Mouse (Mus musculus) stomach, postnatal 0 days (tissue): ENCODE results near the gene Myl7. TPM values are rescaled to one million over a fixed set of nuclear protein-coding genes. Genes with fewer than 3 reads are reported as not detected.

Experiments
- ATAC-seq: fragments of 200-750 bp; cut with Nextera tagmentation; 2 replicates; pipeline ENCODE4 v1.8.0; 2017; ENCODE audit not compliant: low FRiP score, low TSS enrichment
- DNase-seq: peaks from one replicate; pipeline ENCODE4 v3.0.0-alpha.2; 2016; ENCODE audit warnings: low spot score
- H3K27ac ChIP-seq: fragments of 300-500 bp; sonication (generic); replicated peaks from 2 replicates; pipeline ENCODE4 v1.5.1; 2014; ENCODE audit warnings: mild to moderate bottlenecking, control low read depth
- H3K27me3 ChIP-seq: fragments of 300-500 bp; sonication (generic); 2 replicates; pipeline ENCODE4 v1.6.1; 2014; ENCODE audit warnings: low read length; ENCODE audit not compliant: control insufficient read depth, insufficient read depth
- H3K36me3 ChIP-seq: fragments of 300-500 bp; sonication (generic); 2 replicates; pipeline ENCODE4 v1.6.1; 2014; ENCODE audit warnings: low read length, mixed read lengths; ENCODE audit not compliant: control insufficient read depth, insufficient read depth
- H3K4me1 ChIP-seq: fragments of 300-500 bp; sonication (generic); replicated peaks from 2 replicates; pipeline ENCODE4 v1.6.1; 2014; ENCODE audit warnings: antibody characterized with exemption; ENCODE audit not compliant: control insufficient read depth, insufficient read depth
- H3K4me2 ChIP-seq: fragments of 300-500 bp; sonication (generic); replicated peaks from 2 replicates; pipeline ENCODE4 v1.6.1; 2014; ENCODE audit warnings: low read depth, mild to moderate bottlenecking, control low read depth, moderate library complexity
- H3K4me3 ChIP-seq: fragments of 300-500 bp; sonication (generic); 2 replicates; pipeline ENCODE4 v1.5.1; 2014; ENCODE audit warnings: low read depth, low read length, control low read depth
- H3K9ac ChIP-seq: fragments of 300-500 bp; sonication (generic); 2 replicates; pipeline ENCODE4 v1.6.1; 2014; ENCODE audit warnings: mild to moderate bottlenecking, low read length, control low read depth, mixed read lengths
- H3K9me3 ChIP-seq: fragments of 300-500 bp; sonication (generic); 2 replicates; pipeline ENCODE4 v1.6.1; 2016; ENCODE audit warnings: low read length; ENCODE audit not compliant: control insufficient read depth
- CTCF ChIP-seq: IDR thresholded peaks from 2 replicates; pipeline ENCODE4 v1.5.1; 2016; ENCODE audit warnings: antibody characterized with exemption, low read depth, mild to moderate bottlenecking, moderate library complexity
- EP300 ChIP-seq: optimal IDR thresholded peaks from 2 replicates; pipeline ENCODE3; 2016; ENCODE audit warnings: antibody characterized with exemption
- WGBS: fragments of 180-500 bp; shearing (Covaris S2); extraction: QIAGEN DNeasy Blood & Tissue Kit; methylation state at CpG from one replicate; pipeline ENCODE4 v1.1.7; 2014; 5-methylcytosine and 5-hydroxymethylcytosine counted together
- polyA plus RNA-seq: library from polyadenylated mRNA; unstranded; fragments of >200 nt; fragmentation: Nextera tagmentation; extraction: Ambion mirVana; gene quantifications from 2 replicates; pipeline ENCODE4 v1.2.1, GENCODE M21; 2015

Gene Myl7
- polyA plus RNA-seq, 1 experiment from 2014 or later, result 147 TPM

- no peaks in the 10 kb centered on the region for H3K36me3 ChIP-seq
- no peak overlapping the region for H3K4me2 ChIP-seq
- no peaks in the 10 kb centered on the region for H3K4me1 ChIP-seq
- ATAC-seq (no peak), DNase-seq (no peak)
- H3K27ac ChIP-seq, result no peak overlapping the region
- H3K27me3 ChIP-seq, result no peaks in the 10 kb centered on the region
- H3K4me3 ChIP-seq, result no peak overlapping the region
- no peaks in the 10 kb centered on the region for H3K9me3 ChIP-seq
- no peak for TF ChIP-seq EP300
- WGBS, result 62% methylated on average over 6 of the region's 6 CpGs
- no peak overlapping the region for H3K9ac ChIP-seq
These were observed 49.8 kb downstream of the Myl7 start for GRCm38 (mm10) chr11:5848741-5849140.

- no peak for TF ChIP-seq CTCF
- no peak for TF ChIP-seq EP300
- no peak overlapping the region for H3K9ac ChIP-seq
- DNase-seq, result peak; percentile 55
- WGBS, result 49% methylated on average over 7 of the region's 7 CpGs
- no peaks in the 10 kb centered on the region for H3K36me3 ChIP-seq
- ATAC-seq, result peak; percentile 77
- no peak overlapping the region for H3K4me3 ChIP-seq
- H3K4me2 ChIP-seq, result no peak overlapping the region
- H3K4me1 ChIP-seq, result no peaks in the 10 kb centered on the region
- H3K9me3 ChIP-seq, result no peaks in the 10 kb centered on the region
- no peaks in the 10 kb centered on the region for H3K27me3 ChIP-seq
- H3K27ac ChIP-seq, result 0 out of 2 replicates have a peak overlapping the region, but pooled peaks have one; percentile 40
These were observed 51.8 kb downstream of the Myl7 start for GRCm38 (mm10) chr11:5846639-5847345.

Other genes with a start within 250 kb of the Myl7 start
- 219 and 225 TPM in 2 replicates for gene Mrps24, start 183.1 kb downstream of the Myl7 start, polyA plus RNA-seq
- gene Urgcp, start 136.4 kb downstream of the Myl7 start, polyA plus RNA-seq, result 14.1 and 15.4 TPM in 2 replicates
- 99.8 and 104 TPM in 2 replicates for gene Dbnl, start 110.3 kb downstream of the Myl7 start, polyA plus RNA-seq
- 2.8 and 3.9 TPM in 2 replicates for gene Pgam2, start 95.0 kb downstream of the Myl7 start, polyA plus RNA-seq
- 5.7 and 6.3 TPM in 2 replicates for gene Polm, start 60.8 kb downstream of the Myl7 start, polyA plus RNA-seq
- gene Aebp1, start 36.8 kb downstream of the Myl7 start, polyA plus RNA-seq, result 19.6 and 21.9 TPM in 2 replicates
- gene Pold2, start 20.5 kb downstream of the Myl7 start, polyA plus RNA-seq, result 49.3 and 51.1 TPM in 2 replicates
- 1.9 and 2.0 TPM in 2 replicates for gene Gck, start 51.3 kb upstream of the Myl7 start, polyA plus RNA-seq
- gene Ykt6, start 56.9 kb upstream of the Myl7 start, polyA plus RNA-seq, result 47.0 and 47.7 TPM in 2 replicates
- 4.0 and 4.2 TPM in 2 replicates for gene Camk2b, start 167.6 kb upstream of the Myl7 start, polyA plus RNA-seq